In genomic region chr12:24682563-24682962, GRCm38 (mm10) we compare ENCODE assay signal across 9 mouse cellular contexts. TPM values are rescaled to one million over a fixed set of nuclear protein-coding genes. Genes with fewer than 3 reads are reported as not detected.
DNase-seq lines count a peak whose midpoint lies in the region; ATAC-seq and TF ChIP-seq lines count a peak whose summit lies in the region.
"Had no signal": no experiment of that assay in that cellular context is flagged by ENCODE, and none has a peak within 500 bp of the region (broad histone marks: within the 10 kb centered on the region; RNA-seq: fewer than 3 reads in every experiment).

No protein-coding gene starts in this region.

- 43% methylated on average over 8 of the region's 8 CpGs for WGBS in heart, embryonic 11.5 days (ENCODE audit: insufficient replicate concordance)
- WGBS in kidney, postnatal 0 days: 28% methylated on average over 8 of the region's 8 CpGs

- no peaks in the 10 kb centered on the region for H3K36me3 ChIP-seq in heart, embryonic 11.5 days (ENCODE audit: control insufficient read depth, insufficient read depth, low read length)
- H3K36me3 ChIP-seq in kidney, postnatal 0 days (ENCODE audit: insufficient read depth, low read length): no peaks in the 10 kb centered on the region
- H3K36me3 ChIP-seq: hindbrain, embryonic 15.5 days had no signal

- H3K4me3 ChIP-seq in heart, embryonic 11.5 days (ENCODE audit: low read depth, low read length): no peak overlapping the region
- H3K4me3 ChIP-seq in kidney, postnatal 0 days (replicated peaks; ENCODE audit: low read depth, low read length): no peak overlapping the region
- H3K4me3 ChIP-seq: hindbrain, embryonic 15.5 days had no signal

- no peaks in the 10 kb centered on the region for H3K9me3 ChIP-seq in heart, embryonic 11.5 days (replicated peaks; ENCODE audit: control insufficient read depth, low read length)
- no peaks in the 10 kb centered on the region for H3K9me3 ChIP-seq in kidney, postnatal 0 days (replicated peaks; ENCODE audit: low read length)
- H3K9me3 ChIP-seq: hindbrain, embryonic 15.5 days had no signal

- DNase-seq in heart, adult 18-20 months: peak; percentile 59 to 77
- peak; percentile 66 to 68 for DNase-seq in heart, adult 9 months (ENCODE audit: low spot score in 2 of 2)
- peak; percentile 54 for DNase-seq in kidney, postnatal 0 days (ENCODE audit: low spot score)
- peak; percentile 36 to 47 for DNase-seq in right cerebral cortex, adult 2 months (ENCODE audit: low spot score in 2 of 2)
- no peak for DNase-seq in spleen, adult 12 weeks (ENCODE audit: low spot score)
- no peak for DNase-seq in cerebellum, postnatal 25 days
- no peak for DNase-seq in thymus, postnatal 10 days (ENCODE audit: low spot score in 2 of 2)

- H3K4me2 ChIP-seq in heart, embryonic 11.5 days: no peak overlapping the region
- H3K4me2 ChIP-seq in kidney, postnatal 0 days (ENCODE audit: low read length): peak overlapping the region; percentile 92

- no peak for ATAC-seq in heart, embryonic 11.5 days (replicated peaks; ENCODE audit: insufficient number of reproducible peaks, low FRiP score, low TSS enrichment)
- ATAC-seq in kidney, postnatal 0 days (replicated peaks; ENCODE audit: low FRiP score, low read depth): no peak

- H3K9ac ChIP-seq in heart, embryonic 11.5 days (ENCODE audit: low read depth, low read length): no peak overlapping the region; the same call in 1 of the 2 replicates
- H3K9ac ChIP-seq in kidney, postnatal 0 days (ENCODE audit: low read depth, low read length): 0 out of 2 replicates have a peak overlapping the region, but pooled peaks have one; percentile 31
- H3K9ac ChIP-seq: hindbrain, embryonic 15.5 days had no signal

- H3K27me3 ChIP-seq in heart, embryonic 11.5 days (ENCODE audit: control insufficient read depth, insufficient read depth, low read length): peaks cover 47% of the 10 kb centered on the region
- H3K27me3 ChIP-seq in kidney, postnatal 0 days (ENCODE audit: insufficient read depth, low read length): no peaks in the 10 kb centered on the region

- no peak for TF ChIP-seq CTCF in kidney, postnatal 0 days (IDR thresholded peaks at IDR 0.05; ENCODE audit: low read depth)

- peaks cover 8% of the 10 kb centered on the region; the same call in 1 of the 2 replicates for H3K4me1 ChIP-seq in heart, embryonic 11.5 days (ENCODE audit: control insufficient read depth, insufficient read depth, low read length)
- peaks cover 20% of the 10 kb centered on the region for H3K4me1 ChIP-seq in kidney, postnatal 0 days (replicated peaks; ENCODE audit: insufficient read depth, low read length)

- no peak overlapping the region for H3K27ac ChIP-seq in heart, embryonic 11.5 days (ENCODE audit: low read depth, low read length)
- peak overlapping the region; percentile 91 for H3K27ac ChIP-seq in kidney, postnatal 0 days
- H3K27ac ChIP-seq: hindbrain, embryonic 15.5 days had no signal

RNA-seq across cellular contexts. Expression of gene Cys1, which starts 0.9 kb away (rescaled TPM):
- total RNA-seq in heart, adult 18-20 months (2021): 1 to 10 TPM; 3.3 to 3.9 TPM
- polyA plus RNA-seq in heart, embryonic 11.5 days (2014; fragmentation: Nextera tagmentation; extraction: Ambion mirVana): 0.66 TPM in 2 replicates
- polyA plus RNA-seq in kidney, postnatal 0 days (2015; fragmentation: Nextera tagmentation; extraction: Ambion mirVana): 16.2 and 16.4 TPM in 2 replicates

RNA-seq across cellular contexts. Expression of gene Rrm2, which starts 25.5 kb away (rescaled TPM):
- 1 to 10 TPM; 2.0 to 3.4 TPM for total RNA-seq in heart, adult 18-20 months (2021)
- 211 and 229 TPM in 2 replicates for polyA plus RNA-seq in heart, embryonic 11.5 days (2014; fragmentation: Nextera tagmentation; extraction: Ambion mirVana)
- polyA plus RNA-seq in kidney, postnatal 0 days (2015; fragmentation: Nextera tagmentation; extraction: Ambion mirVana): 101 and 136 TPM in 2 replicates

RNA-seq across cellular contexts. Expression of gene Klf11, which starts 31.5 kb away (rescaled TPM):
- 10 to 100 TPM; 11.6 to 12.4 TPM for total RNA-seq in heart, adult 18-20 months (2021)
- 12.2 and 15.3 TPM in 2 replicates for polyA plus RNA-seq in heart, embryonic 11.5 days (2014; fragmentation: Nextera tagmentation; extraction: Ambion mirVana)
- polyA plus RNA-seq in kidney, postnatal 0 days (2015; fragmentation: Nextera tagmentation; extraction: Ambion mirVana): 15.4 and 17.2 TPM in 2 replicates

Comparison
In these comparisons a context has a peak if more than half of its experiments do, and no peak if none do; other contexts are left out.
1. DNase-seq: peak in heart, adult 18-20 months (2 of 2), heart, adult 9 months (2 of 2), kidney, postnatal 0 days (single experiment) and right cerebral cortex, adult 2 months (2 of 2); none in spleen, adult 12 weeks (single experiment), cerebellum, postnatal 25 days (0 of 2) and thymus, postnatal 10 days (0 of 2).
2. RNA of gene Cys1, which starts 0.9 kb away (polyA plus RNA-seq): 16.2 to 16.4 TPM in kidney, postnatal 0 days; 0.66 TPM in heart, embryonic 11.5 days; every median in the first group is over 10 times any median in the second.